Mouse (Mus musculus) ovary, adult 18-20 months (tissue): ENCODE data around the gene Tmem92.
"Not testable (repeated sequence)": the region's sequence is repeated elsewhere in the genome, so short reads cannot be mapped to it uniquely, and the experiment has no call there.

Experiments used
- DNase-seq: peaks from one replicate; pipeline ENCODE4 v3.0.0; 2022; ENCODE audit warnings: low spot score, mixed read lengths

Tmem92 gene

DNA sequence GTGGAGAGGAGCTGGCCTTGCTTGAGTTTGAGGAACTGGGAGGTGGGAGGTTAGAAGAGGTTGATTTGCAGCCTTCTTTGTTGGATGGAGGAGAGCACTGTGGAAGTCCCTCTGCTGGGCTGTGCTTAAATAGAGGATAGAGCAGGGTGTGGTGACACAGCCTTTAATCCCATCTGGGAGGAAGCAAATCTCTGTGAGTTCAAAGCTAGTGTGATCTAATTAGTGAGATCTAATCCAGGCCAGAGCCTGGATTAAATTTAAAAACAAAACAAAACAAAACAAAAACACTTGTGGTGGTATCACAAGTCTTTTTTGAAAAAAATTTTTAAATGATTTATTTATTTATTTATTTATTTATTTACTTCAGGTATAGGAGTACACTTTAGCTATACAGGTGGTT lies at the start of gene Tmem92:
Gene Tmem92, minus strand, starts transcription at position 101 of the 400 bp plus-strand sequence.
- DNase-seq = no peak

DNA sequence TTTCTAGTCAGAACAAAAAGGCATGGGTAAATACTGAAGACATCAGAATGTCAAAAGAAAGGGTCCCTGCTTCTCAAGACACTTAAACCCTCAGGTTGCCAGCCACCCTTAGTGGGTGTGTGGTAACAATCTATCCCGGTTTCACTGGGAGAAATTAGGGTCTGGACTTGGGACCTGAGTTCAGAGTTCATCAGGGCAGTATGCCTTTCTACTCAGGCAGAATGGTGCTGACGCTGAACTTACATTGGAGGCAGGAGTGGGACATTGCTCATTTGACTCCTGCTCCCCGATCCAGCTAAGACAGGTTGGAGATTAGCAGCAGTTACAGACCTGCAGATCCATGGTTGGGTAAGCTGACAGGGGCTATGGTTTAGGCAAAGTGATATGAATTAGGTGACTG lies 46.5 kb upstream of the Tmem92 start:
- no peak for DNase-seq

DNA sequence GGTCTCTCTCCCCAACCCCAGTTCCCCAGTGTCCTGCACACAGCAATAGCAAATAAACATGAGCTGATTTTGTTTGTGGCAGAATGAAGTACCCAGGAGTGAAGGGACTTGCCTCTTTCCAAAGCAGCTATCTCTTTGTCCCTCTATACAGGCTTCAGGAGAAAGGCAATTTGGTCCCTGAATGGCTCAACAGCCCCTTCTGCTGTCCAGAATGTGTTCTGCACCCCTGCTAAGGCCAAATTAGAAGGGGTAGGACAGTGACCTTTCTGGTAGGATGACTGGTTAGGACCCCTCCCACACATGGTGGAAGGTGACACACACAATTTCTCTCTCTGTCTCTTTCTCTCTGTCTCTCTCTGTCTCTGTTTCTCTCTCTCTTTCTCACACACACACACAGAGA lies 36.9 kb upstream of the Tmem92 start:
- not testable (repeated sequence) for DNase-seq

DNA sequence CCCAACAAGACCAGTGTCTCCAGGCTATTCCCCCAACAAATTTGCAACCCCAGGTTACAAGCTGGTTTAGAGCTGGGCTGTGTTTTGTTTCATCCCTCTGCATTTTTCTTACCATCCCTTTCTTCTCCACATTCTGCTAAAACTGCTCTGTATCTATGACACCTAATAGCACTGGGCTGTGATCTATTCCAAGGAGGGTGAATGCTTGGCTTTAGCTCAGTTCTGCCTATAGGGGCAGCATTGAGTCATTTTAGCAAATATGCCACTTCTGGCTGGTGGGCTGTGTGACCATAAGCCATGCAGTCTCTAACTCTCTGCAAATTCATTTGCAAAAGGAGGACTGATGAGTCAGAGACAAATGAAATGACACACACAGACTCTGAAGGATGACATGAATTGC lies 36.4 kb upstream of the Tmem92 start:
- DNase-seq = not testable (repeated sequence)

DNA sequence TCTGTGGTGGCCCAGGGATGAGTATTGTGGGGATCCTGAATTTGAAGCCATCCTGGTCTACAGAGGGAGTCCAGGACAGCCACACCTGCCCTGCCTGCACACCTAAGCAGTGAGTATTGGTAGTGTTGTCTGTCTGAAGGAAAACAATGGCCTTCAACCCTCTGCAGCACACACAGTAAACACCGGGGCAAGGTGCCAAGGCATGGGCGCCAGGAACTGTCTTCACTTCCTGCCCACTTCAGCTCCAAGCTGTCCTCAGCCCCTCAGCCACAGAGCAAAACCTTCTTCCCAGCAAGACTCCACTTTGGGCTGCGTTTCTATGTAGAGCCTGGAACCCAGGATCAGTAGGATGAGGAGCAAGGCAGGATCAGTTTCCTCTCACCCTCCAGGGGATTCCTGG lies 29.0 kb upstream of the Tmem92 start:
- DNase-seq = not testable (repeated sequence)

DNA sequence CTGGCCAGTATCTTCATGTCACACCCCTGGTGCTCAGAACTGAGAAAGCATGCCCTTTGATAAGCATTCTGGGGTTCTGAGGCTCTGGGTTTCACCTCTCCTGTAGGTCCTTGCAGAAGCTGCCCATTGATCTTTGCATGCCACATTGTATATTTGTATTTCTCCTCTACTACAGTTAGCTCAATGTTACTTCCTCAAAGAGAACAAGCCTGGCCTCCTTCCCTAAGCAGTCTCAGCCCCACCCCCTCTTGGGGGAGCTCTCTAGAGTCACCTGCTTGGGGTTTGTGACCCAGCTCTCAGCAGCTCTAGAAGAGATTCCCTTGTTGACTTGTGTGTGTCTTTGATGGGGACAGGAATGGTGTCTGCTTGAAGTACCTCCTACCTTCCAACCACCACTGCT lies 9.2 kb upstream of the Tmem92 start:
- DNase-seq = no peak

DNA sequence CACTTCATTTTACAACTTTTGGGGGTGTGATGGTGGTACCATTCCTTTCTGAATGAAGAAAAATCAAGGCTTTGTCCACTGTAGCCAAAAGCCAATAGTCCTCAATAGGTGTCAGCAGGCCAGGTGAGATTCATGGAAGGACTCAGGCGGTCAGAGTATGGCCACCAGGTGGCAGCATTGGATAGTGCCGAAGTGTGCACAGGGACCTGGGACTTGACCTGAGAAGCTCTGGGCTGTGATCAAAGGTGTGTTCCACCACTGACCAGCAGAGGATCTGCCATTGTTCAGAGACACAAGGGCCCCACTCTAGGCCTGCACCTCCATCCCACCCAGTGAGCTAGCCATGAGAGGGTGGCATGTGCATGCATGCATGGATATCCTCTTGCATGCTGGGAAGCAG lies 2.7 kb upstream of the Tmem92 start:
- DNase-seq = peak; percentile 21

DNA sequence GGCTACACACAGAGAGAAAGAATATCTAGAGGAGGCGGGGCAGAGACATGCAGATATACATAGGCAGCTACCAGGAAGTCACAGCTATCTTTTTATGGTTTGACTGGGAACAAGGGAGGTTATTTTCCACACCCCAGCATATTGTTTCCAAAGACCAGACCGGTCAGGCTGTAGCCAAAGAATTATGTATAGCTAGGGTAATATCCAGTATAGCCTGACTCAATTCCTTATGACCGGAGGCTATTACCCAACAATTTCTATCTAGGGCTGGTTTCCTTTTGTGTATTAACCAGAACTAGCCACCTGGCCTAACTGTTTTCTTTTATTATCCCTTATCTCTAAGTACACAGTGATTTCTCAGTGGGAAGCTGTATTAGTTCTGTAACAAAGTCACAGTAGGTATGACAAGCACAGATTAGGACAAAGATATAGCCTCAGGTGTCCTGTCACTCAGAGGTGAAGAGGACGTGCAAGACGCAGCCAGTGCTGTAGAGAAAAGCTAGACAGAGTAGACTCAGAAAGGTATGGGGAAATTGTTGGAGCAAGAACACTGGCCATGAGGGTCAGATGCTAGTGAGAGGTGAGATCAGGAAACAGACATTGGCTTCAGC lies 7.5 kb downstream of the Tmem92 start:
- no peak for DNase-seq

DNA sequence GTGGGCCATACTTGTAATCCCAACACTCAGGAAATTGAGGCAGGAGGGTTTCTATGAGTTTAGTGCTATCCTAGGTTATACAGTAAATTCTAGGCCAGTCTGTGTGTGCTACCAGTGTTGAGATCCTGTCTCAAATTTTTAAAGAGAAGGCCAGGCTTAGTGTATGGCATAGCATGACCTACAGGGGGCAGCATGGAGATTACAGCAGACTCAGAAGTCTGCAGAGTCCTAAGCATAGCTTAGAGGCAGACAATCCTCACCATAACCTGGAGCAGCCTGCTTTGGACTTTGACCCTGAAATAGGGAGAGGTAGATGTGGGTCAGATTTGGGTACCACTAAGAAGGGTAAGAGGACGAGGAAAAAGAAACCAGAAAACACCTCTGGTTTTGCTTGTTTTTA lies 8.7 kb downstream of the Tmem92 start:
- DNase-seq = no peak

DNA sequence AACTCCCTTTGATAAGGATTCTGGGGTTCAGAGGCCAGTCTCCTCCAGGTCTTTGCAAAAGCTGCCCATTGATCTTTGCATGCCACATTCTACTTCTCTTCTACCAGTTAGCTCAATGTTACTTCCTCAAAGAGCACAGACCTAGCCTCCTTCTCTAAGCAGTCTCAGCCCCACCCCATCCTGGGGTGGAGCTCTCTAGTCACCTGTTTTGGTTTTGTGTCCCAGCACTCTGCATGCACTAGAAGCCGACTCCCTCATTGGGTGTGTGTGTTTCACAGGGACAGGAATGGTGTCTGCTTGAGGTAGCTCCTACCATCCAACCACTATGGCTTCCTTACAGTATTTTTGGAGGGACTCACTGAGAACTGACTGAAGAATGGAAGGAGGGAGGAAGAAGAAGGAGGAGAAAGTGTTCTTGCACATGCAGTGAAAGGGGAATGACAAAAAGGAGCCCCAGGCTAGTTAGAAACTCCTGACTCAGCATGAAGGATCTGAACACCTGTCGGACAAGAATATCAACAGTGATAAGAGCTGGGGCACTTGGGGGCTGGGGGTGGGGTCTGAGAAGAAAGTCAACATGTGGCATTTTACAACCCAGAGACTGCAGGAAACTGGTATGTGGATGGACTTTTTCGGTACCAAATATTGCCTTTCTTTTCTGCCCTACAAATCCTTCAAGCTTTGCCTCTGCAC lies 10.0 kb downstream of the Tmem92 start:
- no peak for DNase-seq

DNA sequence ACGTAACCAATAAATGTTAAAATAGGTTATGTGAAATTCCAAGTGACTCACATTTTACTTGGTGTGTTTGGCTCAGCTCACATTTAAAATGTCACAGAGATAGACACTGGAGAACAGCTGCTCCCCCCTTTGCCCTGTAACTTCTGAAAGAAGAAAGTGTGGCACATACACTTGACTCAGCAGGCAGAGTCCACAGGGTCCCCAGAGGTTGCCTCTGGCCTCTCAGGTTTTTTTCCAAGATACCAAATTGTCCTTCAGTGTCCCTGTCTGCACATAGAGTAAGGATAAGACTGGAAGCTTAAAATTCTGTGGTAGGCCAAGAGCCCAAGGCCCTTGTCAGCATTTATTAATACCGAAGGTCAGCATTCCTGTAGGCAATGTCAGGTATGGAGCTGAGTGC lies 15.3 kb downstream of the Tmem92 start:
- DNase-seq = no peak

DNA sequence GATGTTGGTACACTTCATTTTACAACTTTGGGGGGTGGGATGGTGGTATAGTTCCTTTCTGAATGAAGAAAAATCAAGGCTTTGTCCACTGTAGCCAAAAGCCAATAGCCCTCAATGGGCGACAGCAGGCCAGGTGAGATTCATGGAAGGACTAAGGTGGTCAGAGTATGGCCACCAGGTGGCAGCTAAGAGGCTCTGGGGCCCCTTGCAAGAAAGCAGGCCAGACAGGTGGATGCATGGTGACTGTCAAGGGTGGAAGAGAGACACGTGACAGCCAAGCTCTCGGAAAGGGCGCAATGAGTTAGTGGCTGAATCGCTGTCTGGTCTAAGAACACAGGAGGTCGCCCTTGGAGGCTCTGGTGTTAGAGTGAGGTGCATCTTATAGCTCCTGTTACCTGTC lies 19.7 kb downstream of the Tmem92 start:
- DNase-seq = no peak

DNA sequence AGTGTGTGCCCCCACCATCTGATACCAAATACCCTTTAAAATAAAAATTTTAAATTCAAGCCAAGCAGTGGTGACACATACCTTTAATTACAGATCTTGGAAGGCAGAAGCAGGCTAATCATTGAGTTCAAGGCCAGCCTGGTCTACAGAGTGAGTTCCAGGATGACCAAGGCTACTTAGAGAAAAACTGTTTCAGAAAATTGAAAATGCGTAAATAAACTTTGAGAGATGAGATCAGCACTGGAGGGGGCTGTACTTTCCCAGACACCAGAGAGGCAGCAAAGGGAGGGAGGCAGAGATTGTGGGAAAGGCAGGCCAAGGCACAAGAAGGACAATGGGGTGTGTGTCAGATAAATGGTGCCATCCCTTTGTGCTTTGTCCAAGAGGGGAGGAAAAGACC lies 20.2 kb downstream of the Tmem92 start:
- DNase-seq = no peak

DNA sequence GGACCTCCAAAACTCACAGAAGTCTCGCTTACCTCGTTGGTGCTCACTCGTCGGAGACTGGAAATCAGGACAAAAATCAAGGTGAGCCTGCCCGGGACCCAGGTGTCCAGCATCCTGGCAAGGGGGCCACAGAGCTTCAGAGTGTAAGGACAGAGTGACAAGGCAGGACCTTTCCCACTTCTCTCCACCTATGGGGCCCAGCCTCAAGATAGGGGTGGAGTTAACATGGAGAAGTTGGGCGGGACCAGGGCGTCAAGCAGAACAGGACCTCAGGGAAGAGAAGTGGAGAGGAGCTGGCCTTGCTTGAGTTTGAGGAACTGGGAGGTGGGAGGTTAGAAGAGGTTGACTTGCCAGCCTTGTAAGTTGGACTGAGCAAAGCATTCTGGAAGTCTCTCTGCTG lies 21.7 kb downstream of the Tmem92 start:
- DNase-seq = no peak

DNA sequence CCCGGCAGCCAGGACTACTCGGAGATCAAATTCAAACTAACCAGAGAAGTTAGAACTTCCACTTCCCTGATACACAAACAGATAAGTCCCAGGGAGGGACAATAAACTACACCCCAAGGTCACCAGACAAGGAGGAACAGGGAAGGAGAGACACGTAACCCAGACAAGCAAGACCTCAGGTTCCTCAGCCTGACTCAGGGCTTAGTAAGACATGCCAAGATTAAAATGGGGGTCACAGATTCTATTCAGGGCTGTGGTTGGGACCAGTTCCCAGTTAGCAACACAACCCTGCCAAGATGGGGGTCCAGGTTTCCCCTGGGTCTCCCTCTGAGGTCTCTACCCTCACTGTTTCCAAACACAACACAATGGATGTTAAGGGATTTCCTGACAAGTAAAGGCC lies 22.1 kb downstream of the Tmem92 start:
- no peak for DNase-seq

DNA sequence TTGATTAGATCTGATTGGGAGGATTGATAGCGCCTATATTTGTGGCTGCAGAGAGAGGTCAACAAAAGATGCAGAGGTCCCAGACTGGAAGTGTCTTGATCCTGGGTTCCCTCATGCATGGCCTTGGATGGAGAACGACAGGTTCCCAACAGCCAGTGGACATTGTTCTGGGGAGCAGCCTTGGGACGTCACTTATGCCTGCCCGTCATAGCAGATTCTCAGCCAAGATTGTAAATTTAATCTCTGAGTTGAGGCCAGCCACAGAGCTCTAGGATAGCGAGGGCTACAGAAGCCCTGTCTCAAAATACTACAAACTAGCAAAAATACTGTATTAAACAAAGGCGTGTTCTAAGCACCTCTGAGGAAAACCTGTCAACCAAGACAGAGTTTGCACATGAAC lies 22.6 kb downstream of the Tmem92 start:
- no peak for DNase-seq

DNA sequence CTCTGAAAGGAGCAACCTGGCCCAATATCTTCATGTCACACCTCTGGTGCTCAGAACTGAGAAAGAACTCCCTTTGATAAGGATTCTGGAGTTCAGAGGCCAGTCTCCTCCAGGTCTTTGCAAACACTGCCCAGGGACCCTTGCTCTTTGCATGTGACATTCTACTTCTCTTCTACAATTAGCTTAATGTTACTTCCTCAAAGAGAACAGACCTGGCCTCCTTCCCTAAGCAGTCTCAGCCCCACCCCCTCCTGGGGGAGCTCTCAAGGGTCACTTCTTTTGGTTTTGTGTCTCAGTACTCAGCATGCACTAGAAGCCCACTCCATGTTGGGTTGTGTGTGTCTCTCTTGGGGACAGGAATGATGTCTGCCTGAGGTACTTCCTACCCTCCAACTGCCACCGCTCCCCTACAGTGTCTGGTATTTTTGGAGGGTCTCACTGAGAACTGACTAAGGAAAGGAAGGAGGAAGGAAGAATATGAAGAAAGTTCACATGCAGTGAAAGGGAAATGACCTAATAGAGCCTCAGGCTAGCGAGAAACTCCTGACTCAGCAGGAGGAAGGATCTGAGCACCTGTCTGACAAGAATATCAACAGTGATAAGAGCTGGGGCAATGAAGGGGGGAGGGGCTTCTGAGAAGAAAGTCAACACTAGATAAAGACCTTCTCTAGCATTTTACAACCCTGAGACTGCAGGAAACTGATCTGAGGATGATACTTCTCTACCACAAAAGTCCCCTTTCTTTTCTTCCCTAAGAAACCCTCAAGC lies 29.4 kb downstream of the Tmem92 start:
- no peak for DNase-seq

DNA sequence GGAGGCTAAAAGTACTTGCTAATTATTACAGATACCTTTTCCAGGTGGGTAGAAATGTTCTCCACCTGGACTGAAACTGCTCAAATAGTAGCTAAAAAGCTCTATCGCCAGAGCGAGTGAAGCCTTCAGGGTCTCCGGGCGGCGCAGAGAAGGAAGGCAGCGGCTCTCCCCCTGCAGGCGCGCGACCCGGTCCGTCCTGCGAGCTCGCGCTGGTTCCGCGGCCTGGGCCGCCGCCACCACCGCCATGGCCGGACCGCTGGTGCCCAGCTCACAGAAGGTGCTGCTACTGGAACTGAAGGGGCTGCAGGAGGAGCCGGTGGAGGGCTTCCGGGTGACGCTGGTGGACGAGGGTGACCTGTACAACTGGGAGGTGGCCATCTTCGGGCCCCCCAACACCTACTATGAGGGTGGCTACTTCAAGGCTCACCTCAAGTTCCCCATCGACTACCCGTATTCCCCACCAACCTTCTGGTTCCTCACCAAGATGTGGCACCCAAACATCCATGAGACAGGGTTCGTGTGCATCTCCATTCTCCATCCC lies 40.7 kb downstream of the Tmem92 start, which contains the start of gene Cdc34b:
Gene Cdc34b, plus strand, starts transcription at position 51 of the 541 bp plus-strand sequence.
- DNase-seq = no peak

DNA sequence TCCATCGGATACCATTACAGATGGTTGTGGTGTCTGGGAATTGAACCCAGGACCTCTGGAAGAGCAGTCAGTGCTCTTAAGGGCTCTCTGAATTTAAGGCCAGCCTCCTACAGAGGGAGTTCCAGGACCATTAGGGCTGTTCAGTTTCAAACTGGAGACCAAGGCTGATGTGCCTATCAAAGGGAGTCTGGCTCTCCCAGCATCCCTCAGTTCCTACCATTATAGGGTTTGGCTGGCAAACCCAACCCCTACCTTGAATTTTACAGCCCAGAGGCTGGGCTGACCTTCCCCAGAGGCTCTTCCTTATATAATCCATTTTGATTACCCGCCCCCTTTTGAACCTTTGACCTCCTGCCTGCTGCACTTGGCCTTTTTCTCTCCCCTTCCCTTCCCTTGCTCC lies 46.8 kb downstream of the Tmem92 start:
- no peak for DNase-seq

DNA sequence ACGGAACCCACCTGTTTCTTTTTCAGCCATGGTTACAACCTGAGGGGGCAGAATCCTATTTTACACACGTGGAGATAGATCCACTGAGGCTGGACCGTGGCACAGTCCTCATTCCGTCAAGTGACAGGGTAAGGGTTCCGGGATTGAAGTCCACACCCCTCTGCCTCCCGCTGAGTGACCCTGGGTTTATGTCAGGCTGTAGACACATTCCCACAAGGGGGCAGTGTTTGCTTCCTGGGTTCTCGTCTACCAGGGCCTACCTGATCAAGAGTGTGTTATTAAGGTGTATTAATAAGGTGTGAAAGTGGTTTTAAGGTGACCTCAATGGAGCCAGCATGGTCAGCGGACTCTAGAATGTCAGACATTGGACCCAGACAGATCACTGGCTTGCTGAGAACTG lies 49.7 kb downstream of the Tmem92 start:
- no peak for DNase-seq

DNA sequence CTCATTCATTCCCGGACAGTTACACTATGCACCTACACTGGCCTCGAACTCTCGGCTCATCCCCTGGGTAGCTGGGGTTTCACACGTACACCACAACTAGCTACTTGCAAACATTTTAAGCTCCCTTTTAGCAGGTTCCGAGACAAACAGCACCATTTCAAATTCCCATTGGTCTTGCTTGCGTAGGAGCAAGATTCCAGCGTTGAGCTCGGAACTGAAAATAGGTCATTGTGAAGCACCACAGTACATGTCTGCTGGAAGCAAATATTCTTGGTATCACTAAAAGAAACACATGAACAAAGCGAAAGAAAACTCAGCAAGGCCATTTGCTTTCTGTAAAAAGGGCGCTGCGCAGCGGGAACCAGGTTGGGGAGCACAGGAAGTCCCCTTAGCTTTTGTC lies 51.3 kb downstream of the Tmem92 start:
- DNase-seq = no peak

DNA sequence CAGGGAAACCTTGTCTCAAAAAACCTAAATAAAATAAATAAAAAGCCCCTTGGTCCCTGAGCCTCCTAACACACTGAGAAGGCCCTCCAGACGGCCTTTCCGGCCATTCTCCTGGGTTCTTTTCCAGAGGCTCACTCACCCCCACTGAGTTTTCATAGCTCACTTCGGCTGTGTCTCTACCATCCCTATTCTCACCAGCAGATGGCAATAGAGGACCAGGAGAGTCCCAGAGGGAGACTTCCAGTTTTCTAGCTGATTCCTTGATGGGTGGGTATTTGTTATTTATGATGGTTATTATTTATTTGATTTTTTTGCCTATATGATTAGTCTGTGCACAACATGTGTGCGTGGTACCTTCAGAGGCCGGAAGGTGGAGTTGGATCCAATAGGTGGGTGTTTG lies 52.2 kb downstream of the Tmem92 start:
- peak; percentile 9 for DNase-seq

DNA sequence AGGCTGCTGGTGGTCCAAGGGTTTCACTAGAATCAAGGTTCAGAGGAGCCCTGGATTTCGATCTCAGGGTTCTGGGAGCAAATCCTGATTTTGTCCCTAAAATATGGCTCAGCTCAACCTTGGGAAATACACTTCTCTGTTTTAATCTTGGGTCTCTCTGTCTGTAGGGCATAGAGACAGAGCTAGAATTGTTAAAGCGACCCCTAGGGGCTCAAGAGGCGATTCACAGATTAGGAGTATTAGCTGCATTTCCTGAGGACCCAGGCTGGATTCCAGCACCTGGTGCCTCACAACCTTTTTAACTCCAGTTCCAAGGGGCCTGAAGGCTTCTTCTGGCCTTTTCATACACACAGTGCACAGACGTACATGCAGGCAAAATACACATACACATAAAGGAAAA lies 52.9 kb downstream of the Tmem92 start:
- no peak for DNase-seq
